In the genomic region with DNA sequence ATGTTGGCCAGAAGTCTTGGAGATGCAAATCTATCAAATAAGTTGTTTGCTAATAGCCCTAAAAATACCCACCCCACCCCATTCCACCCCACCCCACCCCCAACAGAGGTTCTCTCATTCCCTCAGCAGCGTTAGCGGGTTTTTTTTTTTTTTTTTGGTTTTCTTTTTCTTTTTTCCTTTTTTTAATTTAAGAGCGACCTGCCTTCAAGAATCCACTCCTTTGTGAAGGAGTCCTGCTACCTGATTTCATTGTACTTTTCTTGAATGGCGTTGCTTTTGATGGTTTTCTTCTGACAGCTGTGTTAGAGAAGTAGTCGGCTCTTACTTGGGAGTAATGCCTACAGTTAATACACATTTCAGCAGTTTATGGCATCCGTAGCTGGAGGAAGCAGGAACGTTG, we compare ENCODE assay signal across 8 mouse cellular contexts. TPM values are rescaled to one million over a fixed set of nuclear protein-coding genes. Genes with fewer than 3 reads are reported as not detected.
DNase-seq lines count a peak whose midpoint lies in the region; ATAC-seq lines count a peak whose summit lies in the region.

No protein-coding gene starts in this region.

- no peak overlapping the region; a peak in 1 of 4 replicates for H3K27ac ChIP-seq in heart, embryonic 14.5 days (replicated peaks in 1 of 2; ENCODE audit: control insufficient read depth in 1 of 2, insufficient read depth in 1 of 2, low read depth in 2 of 2, low read length in 2 of 2)
- no peak overlapping the region for H3K27ac ChIP-seq in hindbrain, embryonic 14.5 days
- H3K27ac ChIP-seq in midbrain, embryonic 11.5 days (ENCODE audit: low read depth, low read length): no peak overlapping the region

- H3K9ac ChIP-seq in heart, embryonic 14.5 days (ENCODE audit: low read length): peak overlapping the region; percentile 91
- peak overlapping the region; percentile 91; the same call in 1 of the 2 replicates for H3K9ac ChIP-seq in hindbrain, embryonic 14.5 days
- H3K9ac ChIP-seq in midbrain, embryonic 11.5 days (ENCODE audit: low read length): peak overlapping the region; percentile 88

- DNase-seq in heart, postnatal 36 days: no peak
- DNase-seq in MN1 (ENCODE audit: low spot score): peak; percentile 10
- no peak for DNase-seq in hindbrain, embryonic 14.5 days (ENCODE audit: low spot score)
- DNase-seq in midbrain, embryonic 11.5 days (ENCODE audit: low spot score, missing footprints): no peak
- no peak for DNase-seq in layer of hippocampus, adult 11-12 months (ENCODE audit: low spot score)
- DNase-seq in right cerebral cortex, adult 2 months (ENCODE audit: low spot score in 2 of 2): no peak

- ATAC-seq in heart, embryonic 14.5 days (ENCODE audit: insufficient number of reproducible peaks, insufficient read depth, low FRiP score, low read depth): no peak
- ATAC-seq in hindbrain, embryonic 14.5 days (ENCODE audit: low FRiP score): no peak
- no peak for ATAC-seq in midbrain, embryonic 11.5 days (ENCODE audit: low FRiP score)
- no peak for ATAC-seq in frontal cortex, adult (ENCODE audit: low TSS enrichment)

- peak overlapping the region; percentile 62 to 83; a peak in 3 of 4 replicates for H3K4me3 ChIP-seq in heart, embryonic 14.5 days (ENCODE audit: control insufficient read depth in 1 of 2, insufficient read depth in 1 of 2, low read depth in 1 of 2, low read length in 2 of 2)
- peak overlapping the region; percentile 60 for H3K4me3 ChIP-seq in hindbrain, embryonic 14.5 days (replicated peaks; ENCODE audit: low read length)
- H3K4me3 ChIP-seq in midbrain, embryonic 11.5 days (ENCODE audit: low read depth, low read length): peak overlapping the region; percentile 94

- intact Hi-C loops in heart, postnatal 36 days (cut with DNase I): loop anchor here (1.0 to 5.0 kb wide), 3 partner anchors 45 to 413 kb away; partner anchors contain the start of genes Dtymk, Hdlbp, Pask and Ppp1r7

- H3K27me3 ChIP-seq in heart, embryonic 14.5 days (ENCODE audit: control insufficient read depth, insufficient read depth, low read length): no peaks in the 10 kb centered on the region
- H3K27me3 ChIP-seq in hindbrain, embryonic 14.5 days (ENCODE audit: control insufficient read depth, insufficient read depth, low read length): no peaks in the 10 kb centered on the region
- no peaks in the 10 kb centered on the region for H3K27me3 ChIP-seq in midbrain, embryonic 11.5 days (ENCODE audit: control insufficient read depth, insufficient read depth, low read length)

- H3K36me3 ChIP-seq in heart, embryonic 14.5 days (ENCODE audit: control insufficient read depth, insufficient read depth, low read length): peaks cover 1% of the 10 kb centered on the region
- peaks cover under 1% of the 10 kb centered on the region; the same call in 1 of the 2 replicates for H3K36me3 ChIP-seq in hindbrain, embryonic 14.5 days (replicated peaks; ENCODE audit: control insufficient read depth, insufficient read depth)
- no peaks in the 10 kb centered on the region for H3K36me3 ChIP-seq in midbrain, embryonic 11.5 days (ENCODE audit: control insufficient read depth, insufficient read depth, low read length)

- peak overlapping the region; percentile 69 for H3K4me2 ChIP-seq in heart, embryonic 14.5 days (ENCODE audit: low read length)
- peak overlapping the region; percentile 86 for H3K4me2 ChIP-seq in hindbrain, embryonic 14.5 days (replicated peaks)
- H3K4me2 ChIP-seq in midbrain, embryonic 11.5 days: peak overlapping the region; percentile 91

- no peaks in the 10 kb centered on the region for H3K9me3 ChIP-seq in heart, embryonic 14.5 days (ENCODE audit: control insufficient read depth, low read length)
- H3K9me3 ChIP-seq in hindbrain, embryonic 14.5 days (ENCODE audit: control insufficient read depth, low read length): no peaks in the 10 kb centered on the region
- no peaks in the 10 kb centered on the region for H3K9me3 ChIP-seq in midbrain, embryonic 11.5 days (ENCODE audit: control insufficient read depth, low read length)

- WGBS in heart, embryonic 14.5 days: 32% methylated on average over 7 of the region's 7 CpGs
- WGBS in hindbrain, embryonic 14.5 days: 33% methylated on average over 7 of the region's 7 CpGs
- WGBS in midbrain, embryonic 11.5 days: 47% methylated on average over 7 of the region's 7 CpGs

- peaks cover 0 to 18% of the 10 kb centered on the region in 2 experiments; a peak in 3 of 4 replicates for H3K4me1 ChIP-seq in heart, embryonic 14.5 days (ENCODE audit: control insufficient read depth in 2 of 2, insufficient read depth in 2 of 2, low read length in 2 of 2)
- H3K4me1 ChIP-seq in hindbrain, embryonic 14.5 days (replicated peaks; ENCODE audit: control insufficient read depth, insufficient read depth, low read length): peaks cover 19% of the 10 kb centered on the region
- H3K4me1 ChIP-seq in midbrain, embryonic 11.5 days (ENCODE audit: control insufficient read depth, insufficient read depth, low read length): peaks cover 12% of the 10 kb centered on the region

RNA-seq across cellular contexts. Expression of gene Thap4, which starts 1.0 kb away (rescaled TPM):
- 52.8 and 59.4 TPM in 2 replicates for polyA plus RNA-seq in heart, embryonic 14.5 days (2014; fragmentation: Nextera tagmentation; extraction: Ambion mirVana)
- total RNA-seq in heart, postnatal 36 days (2021): 10 to 100 TPM; 77.9 to 88.1 TPM
- polyA plus RNA-seq in hindbrain, embryonic 14.5 days (2014; fragmentation: Nextera tagmentation; extraction: Ambion mirVana): 40.6 and 42.8 TPM in 2 replicates
- polyA plus RNA-seq in midbrain, embryonic 11.5 days (2014; fragmentation: Nextera tagmentation; extraction: Ambion mirVana): 37.5 and 39.8 TPM in 2 replicates

RNA-seq across cellular contexts. Expression of gene Atg4b, which starts 4.3 kb away (rescaled TPM):
- polyA plus RNA-seq in heart, embryonic 14.5 days (2014; fragmentation: Nextera tagmentation; extraction: Ambion mirVana): 63.1 and 63.5 TPM in 2 replicates
- 10 to 100 TPM; 38.4 to 39.6 TPM for total RNA-seq in heart, postnatal 36 days (2021)
- polyA plus RNA-seq in hindbrain, embryonic 14.5 days (2014; fragmentation: Nextera tagmentation; extraction: Ambion mirVana): 89.3 and 91.7 TPM in 2 replicates
- 94.2 and 103 TPM in 2 replicates for polyA plus RNA-seq in midbrain, embryonic 11.5 days (2014; fragmentation: Nextera tagmentation; extraction: Ambion mirVana)

RNA-seq across cellular contexts. Expression of gene Dtymk, which starts 46.1 kb away (rescaled TPM):
- 164 and 167 TPM in 2 replicates for polyA plus RNA-seq in heart, embryonic 14.5 days (2014; fragmentation: Nextera tagmentation; extraction: Ambion mirVana)
- total RNA-seq in heart, postnatal 36 days (2021): 10 to 100 TPM; 20.9 to 22.0 TPM
- polyA plus RNA-seq in hindbrain, embryonic 14.5 days (2014; fragmentation: Nextera tagmentation; extraction: Ambion mirVana): 143 and 148 TPM in 2 replicates
- 229 and 230 TPM in 2 replicates for polyA plus RNA-seq in midbrain, embryonic 11.5 days (2014; fragmentation: Nextera tagmentation; extraction: Ambion mirVana)

RNA-seq across cellular contexts. Expression of gene Ing5, which starts 48.1 kb away (rescaled TPM):
- 11.2 and 11.6 TPM in 2 replicates for polyA plus RNA-seq in heart, embryonic 14.5 days (2014; fragmentation: Nextera tagmentation; extraction: Ambion mirVana)
- total RNA-seq in heart, postnatal 36 days (2021): 10 to 100 TPM; 10.3 to 15.8 TPM
- polyA plus RNA-seq in hindbrain, embryonic 14.5 days (2014; fragmentation: Nextera tagmentation; extraction: Ambion mirVana): 8.4 and 9.3 TPM in 2 replicates
- polyA plus RNA-seq in midbrain, embryonic 11.5 days (2014; fragmentation: Nextera tagmentation; extraction: Ambion mirVana): 16.4 and 17.8 TPM in 2 replicates
